Mouse (Mus musculus): ENCODE data around the gene St6galnac1.
A peak's percentile ranks its signal among the peaks of the same experiment; 100 is the strongest.
"Not testable (repeated sequence)": the region's sequence is repeated elsewhere in the genome, so short reads cannot be mapped to it uniquely, and the experiment has no call there.

St6galnac1 gene

DNA sequence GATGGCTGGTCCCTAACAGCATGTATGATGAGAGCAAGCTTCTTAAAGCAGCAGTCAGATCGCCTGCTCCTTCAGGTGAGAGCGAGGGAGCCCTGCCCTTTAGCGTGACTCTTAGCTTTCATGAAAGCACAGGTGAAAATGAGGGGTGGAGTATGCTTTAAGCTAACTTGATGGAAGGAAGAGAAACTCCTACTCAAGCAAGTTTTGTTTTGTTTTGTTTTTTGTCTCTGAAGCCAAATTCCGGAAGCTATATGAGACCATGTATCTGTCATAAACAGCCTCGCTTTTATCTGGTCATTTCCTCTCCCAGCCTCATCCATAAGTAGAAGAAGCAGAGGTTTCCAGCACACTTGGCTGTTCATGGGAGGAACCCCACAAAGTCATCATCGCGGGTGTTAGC is at the start of gene St6galnac1:
Gene St6galnac1, minus strand, starts transcription at position 101 of the 400 bp plus-strand sequence.
- DNase-seq (ENCODE audit: low spot score in 2 of 2): no peak

GRCm38 (mm10) chr11:116823885-116824284 is 48.6 kb upstream of the St6galnac1 start:
- DNase-seq (ENCODE audit: low spot score in 2 of 2): not testable (repeated sequence)

DNA sequence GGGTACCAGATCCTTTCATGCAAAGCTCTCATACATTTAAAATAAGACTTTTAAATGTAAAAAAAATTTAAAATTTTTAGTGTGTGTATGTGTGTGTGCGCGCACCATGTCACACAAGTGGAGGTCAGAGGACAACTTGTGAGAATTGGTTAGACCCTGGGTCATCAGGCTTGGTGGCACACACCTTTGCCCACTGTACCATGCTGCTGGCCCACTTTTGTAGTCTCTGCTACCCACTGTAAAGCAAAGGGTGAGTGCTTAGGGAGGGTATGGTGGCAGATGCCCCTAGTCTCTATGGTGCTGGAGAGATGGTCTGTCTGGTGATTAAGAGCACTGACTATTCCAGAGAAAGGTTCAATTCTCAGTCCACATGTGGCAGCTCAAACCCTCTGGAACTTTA is 47.9 kb upstream of the St6galnac1 start:
- no peak for DNase-seq (ENCODE audit: low spot score in 2 of 2)

- no peak for DNase-seq (ENCODE audit: low spot score in 2 of 2)
Measured at GRCm38 (mm10) chr11:116822626-116823025, 47.3 kb upstream of the St6galnac1 start.

GRCm38 (mm10) chr11:116822215-116822614 is 46.9 kb upstream of the St6galnac1 start:
- DNase-seq (ENCODE audit: low spot score in 2 of 2): no peak

DNA sequence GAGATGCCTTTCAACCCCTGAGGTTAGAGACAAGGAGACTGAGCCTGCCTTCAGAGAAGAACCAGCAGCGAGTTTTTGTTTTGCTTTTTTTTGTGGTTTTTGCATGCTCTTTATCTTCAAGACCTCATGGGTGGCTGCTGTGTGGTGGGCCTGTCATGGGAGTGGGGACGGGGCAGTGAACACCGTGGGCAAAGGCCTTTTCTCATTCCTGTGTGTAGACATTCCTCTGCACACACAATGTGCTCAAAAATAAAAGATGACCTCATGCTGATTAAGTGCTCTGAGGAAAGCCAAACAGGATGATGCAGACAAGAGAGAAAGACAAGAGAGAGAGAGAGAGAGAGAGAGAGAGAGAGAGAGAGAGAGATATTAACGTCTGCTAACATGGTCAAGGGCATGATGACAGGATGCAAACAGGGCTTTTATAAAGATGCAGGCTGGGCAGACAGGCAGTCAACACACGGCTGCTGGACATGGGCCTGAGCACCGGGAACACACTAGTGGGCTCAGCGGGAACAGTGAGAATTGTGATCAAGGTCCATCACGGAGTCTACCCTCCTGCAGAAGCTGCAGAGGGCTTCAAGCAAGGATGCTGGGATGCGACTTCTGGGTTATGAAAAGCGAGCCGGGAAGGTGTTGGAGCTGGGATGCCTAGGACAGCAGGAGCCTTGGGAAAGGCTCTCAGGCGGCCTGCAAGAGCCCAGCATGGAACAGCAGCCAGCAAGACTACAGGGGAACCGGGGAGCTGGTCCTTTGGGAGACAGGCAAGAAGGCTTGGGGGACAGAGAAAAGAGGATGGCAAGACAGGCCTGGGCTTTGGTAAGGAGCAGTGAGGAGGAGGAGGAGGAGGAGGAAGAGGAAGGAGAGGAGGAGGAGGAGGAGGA is 46.0 kb upstream of the St6galnac1 start:
- DNase-seq (ENCODE audit: low spot score in 2 of 2): no peak

DNA sequence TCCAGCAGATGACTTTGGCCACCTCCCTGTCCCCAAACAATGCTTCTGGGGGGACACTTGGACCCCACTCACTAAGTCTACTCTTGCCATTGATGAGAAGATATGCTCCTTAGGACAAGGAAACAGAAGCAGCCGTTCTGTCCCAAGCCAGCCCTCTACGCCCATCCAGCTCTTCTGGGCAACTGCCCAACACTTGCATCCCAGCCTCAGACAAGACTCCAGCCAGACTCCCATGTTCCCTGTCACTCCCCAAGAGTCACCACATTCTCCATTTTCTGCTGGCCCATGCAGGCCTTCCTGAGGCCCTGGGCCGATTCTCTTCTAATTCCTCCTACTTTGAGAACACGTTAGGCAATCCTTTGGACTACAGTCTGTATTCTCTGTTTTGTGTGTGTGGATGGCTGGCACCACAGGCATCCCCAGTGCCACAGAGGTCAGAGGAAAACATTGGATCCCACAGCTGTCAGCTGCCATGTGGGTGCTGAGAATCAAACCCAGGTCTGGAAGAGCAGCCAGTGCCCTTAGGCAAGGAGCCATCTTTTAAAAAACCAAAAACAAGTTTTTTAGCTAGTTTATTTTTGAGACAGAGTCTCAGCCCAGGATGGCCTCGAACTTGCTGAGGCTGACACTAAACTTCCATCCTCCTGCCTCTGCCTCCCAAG is 44.8 kb upstream of the St6galnac1 start:
- no peak for DNase-seq (ENCODE audit: low spot score in 2 of 2)

DNA sequence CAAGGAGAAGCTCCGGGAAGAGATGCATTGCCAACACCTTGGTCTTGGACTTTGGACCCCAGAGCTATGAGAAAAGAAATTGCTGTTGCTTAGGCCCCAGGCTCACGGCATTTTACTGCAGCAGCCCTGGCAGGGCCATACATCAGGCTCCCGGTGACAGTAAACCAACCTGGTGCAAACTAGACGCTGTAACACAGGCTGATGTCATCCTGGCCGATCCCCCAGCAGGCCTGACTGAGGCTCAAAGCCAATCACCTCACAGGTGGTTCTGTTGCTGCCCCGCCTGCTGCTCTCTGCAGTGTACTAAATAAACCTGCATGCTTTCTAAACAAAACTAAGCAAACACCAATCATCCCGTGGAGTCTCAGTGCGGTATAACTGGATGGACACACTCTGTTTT is 43.4 kb upstream of the St6galnac1 start:
- DNase-seq (ENCODE audit: low spot score in 2 of 2): no peak

- no peak for DNase-seq (ENCODE audit: low spot score in 2 of 2)
Measured at GRCm38 (mm10) chr11:116817567-116817966, 42.3 kb upstream of the St6galnac1 start.

- DNase-seq (ENCODE audit: low spot score in 2 of 2): peak in 1 of 2 experiments; percentile 41
Measured at GRCm38 (mm10) chr11:116816769-116817168, 41.5 kb upstream of the St6galnac1 start.

GRCm38 (mm10) chr11:116814884-116815415 is 39.6 kb upstream of the St6galnac1 start:
- DNase-seq (ENCODE audit: low spot score in 2 of 2): no peak

DNA sequence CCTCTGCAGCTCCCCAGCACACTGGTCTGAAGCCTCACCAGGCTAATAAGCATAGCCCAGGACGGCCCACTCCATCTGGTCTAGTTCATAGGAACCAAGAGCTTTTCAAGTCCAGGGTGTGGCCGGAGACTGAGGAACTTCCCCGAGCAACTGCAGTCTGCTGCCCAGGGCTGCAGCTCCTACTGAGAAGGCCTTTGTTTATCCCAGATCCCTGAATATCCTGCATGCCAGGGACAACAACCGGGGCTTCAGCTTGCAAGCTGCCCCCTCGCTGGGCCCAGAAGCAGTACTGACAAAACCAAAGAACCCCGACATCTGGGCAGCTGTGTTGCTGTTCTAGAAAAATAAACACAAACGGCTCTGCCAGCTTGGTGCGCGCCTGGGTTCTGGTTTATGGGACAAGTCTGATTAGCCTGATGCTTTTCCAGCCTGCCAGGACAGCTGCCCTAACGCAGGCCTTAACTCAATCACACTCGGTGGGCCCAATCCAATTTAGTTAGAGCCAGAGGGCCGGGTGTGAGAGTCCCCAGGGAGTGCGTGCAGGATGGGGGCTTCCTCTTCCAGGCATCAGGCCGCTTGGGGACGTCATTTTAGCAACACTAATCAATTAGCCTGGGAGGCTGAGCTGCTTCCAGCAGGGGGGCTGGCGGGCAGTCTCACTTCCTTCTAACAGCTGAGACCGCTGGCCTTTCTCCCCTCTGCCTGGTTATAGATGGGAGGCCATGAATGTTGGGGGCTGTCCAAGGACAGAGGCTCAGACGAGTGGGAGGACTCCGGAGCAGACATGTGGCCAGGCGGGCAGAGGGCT is 39.0 kb upstream of the St6galnac1 start:
- DNase-seq (ENCODE audit: low spot score in 2 of 2): peak; percentile 31 to 48

GRCm38 (mm10) chr11:116813610-116814009 is 38.3 kb upstream of the St6galnac1 start:
- no peak for DNase-seq (ENCODE audit: low spot score in 2 of 2)

DNA sequence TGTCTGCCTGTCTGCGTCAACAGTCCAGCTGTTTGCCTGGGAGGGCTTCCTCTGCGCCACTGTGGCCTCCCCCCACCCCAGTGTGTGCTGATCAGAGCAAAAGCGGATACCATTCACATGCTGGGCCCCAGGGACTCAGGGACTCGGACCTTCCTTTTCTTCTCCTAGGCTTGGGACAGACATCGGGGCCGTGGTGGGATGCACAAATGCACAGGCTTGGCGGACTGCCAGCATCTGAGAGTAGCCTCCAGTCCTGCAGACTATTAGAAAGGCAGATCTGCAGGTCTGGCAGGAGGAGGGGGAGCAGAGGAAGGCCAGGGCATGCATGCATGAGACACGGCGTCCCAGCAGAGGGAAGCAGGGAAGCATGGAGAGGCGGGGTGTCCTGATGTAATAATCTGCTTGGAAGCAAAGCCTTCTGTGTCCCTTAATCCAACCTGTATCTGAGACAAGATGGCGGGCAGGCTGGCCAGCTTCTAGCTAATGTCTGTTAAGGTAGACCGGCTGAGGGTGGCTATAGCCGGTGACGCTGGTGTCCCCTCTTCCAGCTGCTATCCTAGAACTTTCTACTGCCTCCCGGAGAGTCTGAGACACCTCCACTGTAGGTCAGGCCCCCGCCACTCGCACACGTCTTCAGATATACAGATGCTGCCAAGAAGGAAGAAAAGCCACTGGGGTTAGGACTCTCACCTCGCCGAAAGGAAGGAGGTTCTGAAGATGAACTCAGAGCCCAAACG is 37.7 kb upstream of the St6galnac1 start:
- DNase-seq (ENCODE audit: low spot score in 2 of 2): no peak

- DNase-seq (ENCODE audit: low spot score in 2 of 2): no peak
Measured at GRCm38 (mm10) chr11:116810983-116811901, 35.9 kb upstream of the St6galnac1 start.

DNA sequence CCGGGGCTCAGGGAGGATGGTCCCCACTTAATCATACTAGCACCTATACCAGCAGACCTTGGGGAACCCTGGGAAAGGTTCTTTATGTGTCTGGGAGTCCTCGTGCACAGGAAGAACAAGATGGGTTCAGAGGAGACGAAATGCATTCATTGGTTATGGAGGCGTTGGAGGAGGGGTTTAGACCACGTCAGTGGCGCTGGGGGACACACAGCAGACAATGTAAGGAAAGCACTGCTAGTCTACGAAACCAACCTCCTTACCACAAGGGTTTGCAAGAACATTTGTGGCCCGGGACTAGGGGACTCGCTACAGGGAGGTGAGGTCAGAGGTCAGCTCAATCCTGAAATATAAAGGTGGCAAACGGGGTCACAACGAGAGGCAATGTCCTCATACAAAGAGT is 35.2 kb upstream of the St6galnac1 start:
- DNase-seq (ENCODE audit: low spot score in 2 of 2): no peak

DNA sequence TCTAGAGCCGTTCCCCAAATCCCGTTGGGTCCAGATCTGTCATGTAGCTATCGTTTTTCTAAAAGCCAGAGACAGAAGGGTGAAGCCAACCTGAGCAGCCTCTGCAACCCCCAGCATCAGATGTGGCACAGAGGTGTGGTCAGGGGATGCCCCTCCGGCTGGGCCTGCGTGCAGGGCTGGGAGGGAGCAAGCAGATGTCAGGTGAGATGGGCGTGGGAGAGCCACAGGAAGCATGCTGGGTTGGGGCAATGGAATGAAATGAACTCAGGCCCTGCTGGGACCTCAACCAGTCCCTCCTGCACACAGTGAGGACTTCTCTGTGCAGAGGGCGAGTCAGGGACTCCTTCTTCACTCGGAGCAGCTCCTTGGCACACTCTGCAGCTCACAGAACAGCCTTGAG is 34.2 kb upstream of the St6galnac1 start:
- DNase-seq (ENCODE audit: low spot score in 2 of 2): no peak

- DNase-seq (ENCODE audit: low spot score in 2 of 2): no peak
Measured at GRCm38 (mm10) chr11:116808811-116809395, 33.6 kb upstream of the St6galnac1 start.

DNA sequence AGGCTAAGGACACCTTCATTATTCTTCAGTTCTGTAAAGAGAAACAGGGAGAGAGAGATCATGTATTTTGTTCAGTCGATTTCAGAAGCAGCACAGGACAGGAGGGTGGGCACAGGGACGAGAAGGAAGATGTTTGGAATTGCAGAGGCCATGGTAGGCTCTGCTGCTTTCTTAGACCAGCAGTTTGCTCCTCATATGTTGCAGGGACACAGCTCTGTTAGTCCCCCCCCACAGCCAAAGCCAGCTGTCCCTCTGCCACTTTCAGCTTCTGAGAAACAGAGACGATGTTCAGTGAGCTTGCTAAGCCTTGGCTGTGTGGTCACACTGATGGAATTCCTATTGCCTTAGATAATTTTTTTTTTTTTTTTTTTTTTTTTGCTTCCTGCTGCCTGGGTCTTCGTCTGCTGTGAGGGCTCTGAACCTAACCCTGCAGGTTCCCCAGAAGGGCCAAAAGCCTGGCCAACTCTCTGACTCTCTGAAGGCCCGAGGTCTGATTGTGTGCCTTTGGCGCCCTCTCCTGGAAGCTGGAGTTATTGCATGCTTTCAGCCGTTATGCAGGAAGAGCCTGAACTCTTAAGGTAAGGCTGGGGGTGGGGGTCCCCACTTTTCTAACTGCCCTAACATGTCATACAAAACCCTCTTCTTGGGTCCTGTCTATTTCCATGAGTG is 32.8 kb upstream of the St6galnac1 start:
- peak; percentile 82 to 85 for DNase-seq (ENCODE audit: low spot score in 2 of 2)
